Mouse (Mus musculus) small intestine, adult 2 months (tissue): ENCODE measurements around the gene Igdcc4. TPM values are rescaled to one million over a fixed set of nuclear protein-coding genes. Genes with fewer than 3 reads are reported as not detected.
A peak's percentile ranks its signal among the peaks of the same experiment; 100 is the strongest.

Experiments
- H3K27ac ChIP-seq: fragments of 200-500 bp; 2 replicates; pipeline ENCODE4 v1.5.1; 2012; ENCODE audit warnings: low read depth, low read length, control low read depth, inconsistent platforms; ENCODE audit not compliant: insufficient read depth
- H3K27me3 ChIP-seq: fragments of 200-500 bp; 2 replicates; pipeline ENCODE4 v1.6.1; 2012; ENCODE audit warnings: mild to moderate bottlenecking, moderate library complexity, low read length, inconsistent platforms; ENCODE audit not compliant: control insufficient read depth, insufficient read depth
- H3K36me3 ChIP-seq: fragments of 200-500 bp; 2 replicates; pipeline ENCODE4 v1.6.1; 2012; ENCODE audit warnings: mild to moderate bottlenecking, low read length, control low read depth, inconsistent platforms; ENCODE audit not compliant: control insufficient read depth, insufficient read depth
- H3K4me1 ChIP-seq: fragments of 200-500 bp; 2 replicates; pipeline ENCODE4 v1.6.1; 2012; ENCODE audit warnings: low read length, inconsistent platforms, mixed read lengths; ENCODE audit not compliant: control insufficient read depth, insufficient read depth, insufficient read length
- H3K4me3 ChIP-seq: fragments of 200-500 bp; 2 replicates; pipeline ENCODE4 v1.5.1; 2012; ENCODE audit warnings: low read depth, mild to moderate bottlenecking, control low read depth, inconsistent platforms, low read length, moderate library complexity
- CTCF ChIP-seq: fragments of 200-500 bp; IDR thresholded peaks from 2 replicates; pipeline ENCODE4 v1.5.1; 2012; ENCODE audit warnings: low read depth, mild to moderate bottlenecking, control low read depth, inconsistent platforms, low read length, moderate library complexity, mixed read lengths; ENCODE audit not compliant: insufficient replicate concordance, insufficient read length; ENCODE audit errors: extremely low read depth
- POLR2A ChIP-seq: fragments of 200-500 bp; IDR thresholded peaks from 2 replicates; pipeline ENCODE4 v1.6.1; 2012; ENCODE audit warnings: low read depth, mild to moderate bottlenecking, control low read depth, inconsistent platforms, low read length, moderate library complexity
- WGBS: fragments of 180-500 bp; shearing (Covaris S2); methylation state at CpG from one replicate; pipeline ENCODE4 v1.1.7; 2018; 5-methylcytosine and 5-hydroxymethylcytosine counted together
- polyA plus RNA-seq: library from polyadenylated mRNA; depleted of rRNA; stranded (reverse); fragments of >200 nt; gene quantifications from 2 replicates; pipeline ENCODE4 v1.2.3, GENCODE M21; 2012

Igdcc4 gene
- polyA plus RNA-seq, 1 experiment = 2.3 TPM

DNA sequence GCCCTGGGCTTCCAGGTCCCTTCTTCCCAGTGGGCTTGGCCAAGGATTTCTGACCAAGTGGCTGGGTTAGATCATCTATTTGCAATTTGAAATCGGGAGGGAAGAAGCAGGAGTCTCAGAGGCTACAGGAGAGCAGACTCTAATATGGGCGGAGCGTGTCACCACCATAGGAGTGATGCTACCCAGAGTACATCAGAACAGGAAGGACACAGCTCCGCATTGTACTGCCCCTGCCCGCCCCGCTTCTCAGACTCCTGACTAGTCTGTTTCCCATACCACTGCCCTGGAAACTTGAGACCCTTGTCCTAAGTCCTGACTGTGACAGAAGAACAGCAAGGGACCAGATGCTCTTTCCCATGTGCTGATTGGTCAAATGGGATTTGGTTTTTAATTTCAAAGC lies 56.3 kb downstream of the Igdcc4 start:
- TF ChIP-seq POLR2A (no peak), CTCF (no peak)
- WGBS = 68% methylated on average over 6 of the region's 6 CpGs
- Histone ChIP-seq H3K4me3 (no peak overlapping the region), H3K36me3 (no peaks in the 10 kb centered on the region), H3K4me1 (no peaks in the 10 kb centered on the region), H3K27me3 (peaks cover 6% of the 10 kb centered on the region), H3K27ac (no peak overlapping the region)

DNA sequence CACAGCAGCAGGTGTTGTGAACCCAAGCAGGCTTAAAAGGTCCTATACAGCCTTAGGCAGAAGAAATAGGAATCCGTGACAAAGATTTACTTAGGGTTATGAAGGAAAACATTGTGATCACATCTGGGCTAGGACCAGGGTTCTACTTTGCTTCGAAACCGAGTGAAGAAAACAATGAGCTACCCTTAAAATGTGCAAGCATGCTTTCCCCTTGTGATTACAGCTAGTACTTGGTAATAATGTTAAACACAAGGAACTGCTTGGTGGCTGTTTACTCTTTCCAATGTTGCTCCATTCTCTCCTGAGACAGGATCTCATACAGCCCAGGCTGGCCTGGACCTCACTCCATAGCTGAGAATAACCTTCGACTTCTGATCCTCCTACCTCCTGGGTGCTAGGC lies 59.9 kb downstream of the Igdcc4 start:
- Histone ChIP-seq H3K36me3 (no peaks in the 10 kb centered on the region), H3K27me3 (peaks cover 17% of the 10 kb centered on the region), H3K4me3 (no peak overlapping the region), H3K27ac (no peak overlapping the region), H3K4me1 (no peaks in the 10 kb centered on the region)
- no peak for TF ChIP-seq POLR2A
- WGBS = 72% methylated on average over 4 of the region's 4 CpGs

DNA sequence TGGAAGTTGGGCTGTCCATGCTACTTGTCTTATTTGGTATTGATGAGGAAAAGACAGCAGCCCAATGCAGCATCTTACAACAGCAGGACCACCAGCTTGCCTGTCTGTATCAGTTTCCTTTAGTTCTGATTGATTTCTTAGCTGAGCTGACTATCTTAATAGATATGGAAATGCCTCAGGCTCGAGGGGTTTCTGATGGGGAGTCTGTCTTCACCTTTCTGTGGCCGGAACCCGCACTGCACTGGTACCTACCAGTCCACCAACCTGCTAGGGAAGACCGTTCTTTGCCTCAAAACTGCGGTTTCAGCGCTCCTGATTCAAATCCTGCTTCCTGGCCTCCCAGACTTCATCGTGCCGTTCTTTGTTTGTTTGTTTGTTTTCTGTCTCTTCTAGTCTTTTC lies 60.6 kb downstream of the Igdcc4 start:
- 61% methylated on average over 8 of the region's 8 CpGs for WGBS
- no peak overlapping the region for H3K4me3 ChIP-seq
- no peak overlapping the region for H3K27ac ChIP-seq
- H3K36me3 ChIP-seq = no peaks in the 10 kb centered on the region
- H3K27me3 ChIP-seq = peaks cover 17% of the 10 kb centered on the region
- no peaks in the 10 kb centered on the region for H3K4me1 ChIP-seq
- TF ChIP-seq CTCF = no peak
- TF ChIP-seq POLR2A = no peak

DNA sequence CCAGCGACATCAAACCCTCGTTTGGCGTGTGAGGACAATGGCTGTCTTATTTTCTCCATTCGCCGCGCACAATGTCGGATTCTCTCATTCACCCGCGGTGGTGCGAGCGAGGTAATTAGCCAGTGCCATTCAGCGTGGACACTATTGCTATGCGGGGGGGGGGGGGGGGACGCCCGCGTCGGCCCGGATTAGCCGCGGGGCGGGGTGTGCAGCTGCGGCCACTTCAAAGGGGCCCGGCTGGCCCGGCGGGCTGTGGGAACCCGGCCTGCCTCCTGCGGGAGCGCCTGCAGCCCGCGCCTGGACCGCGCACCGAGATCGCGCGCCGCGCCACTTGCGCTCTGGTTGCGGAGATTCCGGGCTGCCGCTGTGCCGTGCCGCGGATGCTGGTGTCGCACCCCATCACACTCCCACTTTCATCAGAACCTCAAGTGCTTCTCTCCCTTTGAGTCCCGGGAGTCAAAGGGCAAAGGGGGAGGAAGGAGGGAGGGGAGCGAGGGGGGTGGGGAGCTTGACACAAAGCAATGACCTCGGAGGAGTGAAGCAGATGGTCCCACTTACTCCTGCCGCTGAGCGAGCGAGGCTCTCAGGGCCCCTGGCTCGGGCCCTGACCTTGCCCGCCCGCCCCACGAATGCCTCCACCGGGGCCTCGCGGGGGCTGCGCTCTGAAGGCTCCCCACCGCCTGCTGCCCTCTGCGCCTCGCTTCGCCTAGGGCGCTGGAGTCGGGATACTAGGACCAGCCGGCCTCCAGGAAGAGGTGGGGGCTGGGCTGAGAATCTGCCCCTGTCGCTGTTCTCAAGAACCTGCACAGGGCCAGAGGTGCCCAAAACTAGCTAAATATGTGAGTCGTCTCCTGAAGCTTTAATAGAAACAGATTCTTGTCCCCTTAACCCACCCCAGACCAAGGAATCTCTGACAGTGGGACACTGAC lies 61.7 kb downstream of the Igdcc4 start:
- no peak overlapping the region for H3K27ac ChIP-seq
- WGBS = 3% methylated on average over 66 of the region's 69 CpGs
- TF ChIP-seq CTCF (no peak), POLR2A (no peak)
- peaks cover 17% of the 10 kb centered on the region for H3K27me3 ChIP-seq
- no peaks in the 10 kb centered on the region for H3K4me1 ChIP-seq
- H3K4me3 ChIP-seq = peak overlapping the region; percentile 33; the same call in 1 of the 2 replicates
- no peaks in the 10 kb centered on the region for H3K36me3 ChIP-seq

DNA sequence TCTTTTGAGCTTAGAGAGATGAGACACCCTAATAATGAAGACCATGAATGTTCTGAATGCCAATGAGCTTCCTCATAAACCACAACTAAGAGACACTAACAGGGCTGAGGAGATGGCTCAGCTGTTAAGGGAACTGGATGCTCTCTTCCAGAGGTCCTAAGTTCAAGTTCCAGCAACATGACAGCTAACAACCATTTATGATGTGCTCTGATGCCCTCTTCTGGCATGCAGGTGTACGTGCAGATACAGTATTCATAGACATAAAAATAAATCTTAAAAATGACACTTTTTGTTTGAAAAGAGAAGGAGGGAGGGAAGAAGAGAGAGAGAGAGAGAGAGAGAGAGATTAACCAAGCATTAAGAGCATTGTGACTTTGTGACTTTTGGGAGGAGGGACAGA lies 63.6 kb downstream of the Igdcc4 start:
- Histone ChIP-seq H3K36me3 (no peaks in the 10 kb centered on the region), H3K27ac (no peak overlapping the region), H3K27me3 (peaks cover 17% of the 10 kb centered on the region), H3K4me3 (no peak overlapping the region), H3K4me1 (no peaks in the 10 kb centered on the region)
- WGBS = 7% methylated on average over 1 of the region's 1 CpGs
- TF ChIP-seq CTCF = no peak

DNA sequence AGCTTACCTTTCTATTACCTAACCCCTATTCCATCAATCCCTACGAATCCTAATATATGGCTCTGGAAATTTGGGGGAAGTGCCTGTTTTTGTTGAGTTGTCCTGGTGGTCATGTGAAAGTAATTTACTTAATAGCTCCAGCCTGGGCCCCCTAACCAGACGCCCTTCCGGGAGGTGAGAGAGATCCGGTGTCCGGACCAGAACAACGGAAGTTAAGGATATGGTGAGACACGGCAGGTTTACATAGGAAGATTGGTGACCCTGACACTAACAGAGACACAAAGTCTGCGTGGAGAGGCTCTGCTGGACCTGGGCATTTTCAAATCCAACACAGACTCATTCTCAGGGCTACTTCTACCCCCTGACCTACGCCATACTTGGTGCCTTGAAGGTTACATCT lies 65.1 kb downstream of the Igdcc4 start:
- Histone ChIP-seq H3K27me3 (peaks cover 17% of the 10 kb centered on the region), H3K27ac (no peak overlapping the region), H3K4me1 (no peaks in the 10 kb centered on the region), H3K36me3 (no peaks in the 10 kb centered on the region), H3K4me3 (no peak overlapping the region)
- 47% methylated on average over 9 of the region's 9 CpGs for WGBS
- TF ChIP-seq CTCF (no peak), POLR2A (no peak)

DNA sequence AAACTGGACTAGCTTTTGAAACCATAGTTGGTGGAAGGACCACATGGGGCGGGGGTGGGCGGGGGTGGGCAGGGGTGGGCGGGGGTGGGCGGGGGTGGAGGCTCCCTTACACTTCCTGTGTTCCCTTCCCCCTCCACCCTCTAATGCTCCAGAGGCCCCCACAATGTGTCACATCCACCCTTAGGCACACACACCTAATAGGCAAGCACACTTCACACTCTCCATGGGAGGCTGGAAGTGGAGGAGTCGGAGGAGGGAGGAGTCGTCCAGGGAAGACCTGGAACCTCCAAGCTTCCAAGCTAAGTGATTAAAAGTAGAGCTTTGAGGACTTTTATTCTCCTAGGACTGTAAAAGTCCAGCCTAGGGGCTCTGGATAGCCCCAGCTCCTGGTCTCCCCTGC lies 67.2 kb downstream of the Igdcc4 start:
- H3K27ac ChIP-seq = no peak overlapping the region

More for the DNA sequence above, 67.2 kb downstream of the Igdcc4 start:
- no peak for TF ChIP-seq CTCF
- TF ChIP-seq POLR2A = no peak
- Histone ChIP-seq H3K4me3 (no peak overlapping the region), H3K36me3 (no peaks in the 10 kb centered on the region), H3K4me1 (no peaks in the 10 kb centered on the region), H3K27me3 (peaks cover 4% of the 10 kb centered on the region; the same call in 1 of the 2 replicates)
- WGBS = 76% methylated on average over 6 of the region's 6 CpGs
